Mouse (Mus musculus): ENCODE measurements at regions not wholly inside any gene's neighbourhood (a gene's known extent, or its start where the extent isn't known, plus 50 kb on each side); places are given as distances from the start of the nearest gene placed in this dataset.

- Histone ChIP-seq H3K4me2 (ENCODE audit: low read depth) (no peak overlapping the region), H3K9me3 (ENCODE audit: control insufficient read depth, low read length) (no peaks in the 10 kb centered on the region), H3K27ac (ENCODE audit: low read depth, low read length) (no peak overlapping the region), H3K4me3 (ENCODE audit: low read depth, low read length) (no peak overlapping the region), H3K4me1 (ENCODE audit: control insufficient read depth, insufficient read depth, low read length) (no peaks in the 10 kb centered on the region), H3K36me3 (ENCODE audit: control insufficient read depth, insufficient read depth, low read length) (no peaks in the 10 kb centered on the region), H3K27me3 (ENCODE audit: control insufficient read depth, insufficient read depth, low read length) (no peaks in the 10 kb centered on the region), H3K9ac (ENCODE audit: low read length) (no peak overlapping the region)
- ATAC-seq (ENCODE audit: insufficient read depth, low FRiP score, low TSS enrichment), result no peak
- DNase-seq (ENCODE audit: low spot score), result no peak
- WGBS, result 88% methylated on average over 2 of the region's 2 CpGs
These were observed 93.1 kb upstream of the Vegfc start for GRCm38 (mm10) chr8:53984296-53984695.

GRCm38 (mm10) chr8:53985685-53986084 is 91.7 kb upstream of the Vegfc start:
- Histone ChIP-seq H3K27me3 (ENCODE audit: control insufficient read depth, insufficient read depth, low read length) (no peaks in the 10 kb centered on the region), H3K4me3 (ENCODE audit: low read depth, low read length) (no peak overlapping the region), H3K36me3 (ENCODE audit: control insufficient read depth, insufficient read depth, low read length) (no peaks in the 10 kb centered on the region), H3K4me1 (ENCODE audit: control insufficient read depth, insufficient read depth, low read length) (no peaks in the 10 kb centered on the region), H3K9me3 (ENCODE audit: control insufficient read depth, low read length) (no peaks in the 10 kb centered on the region), H3K27ac (ENCODE audit: low read depth, low read length) (no peak overlapping the region), H3K9ac (ENCODE audit: low read length) (no peak overlapping the region), H3K4me2 (ENCODE audit: low read depth) (no peak overlapping the region)
- no peak for DNase-seq (ENCODE audit: low spot score)
- 91% methylated on average over 1 of the region's 1 CpGs for WGBS
- no peak for ATAC-seq (ENCODE audit: insufficient read depth, low FRiP score, low TSS enrichment)

- ATAC-seq (ENCODE audit: insufficient read depth, low FRiP score, low TSS enrichment), result no peak
- 93% methylated on average over 3 of the region's 3 CpGs for WGBS
These were observed 83.2 kb upstream of the Vegfc start for GRCm38 (mm10) chr8:53994208-53994607.

GRCm38 (mm10) chr8:53997461-53997860 is 79.9 kb upstream of the Vegfc start:
- Histone ChIP-seq H3K4me3 (ENCODE audit: low read depth, low read length) (no peak overlapping the region), H3K27ac (ENCODE audit: low read depth, low read length) (no peak overlapping the region), H3K27me3 (ENCODE audit: control insufficient read depth, insufficient read depth, low read length) (no peaks in the 10 kb centered on the region), H3K4me1 (ENCODE audit: control insufficient read depth, insufficient read depth, low read length) (no peaks in the 10 kb centered on the region), H3K9ac (ENCODE audit: low read length) (no peak overlapping the region), H3K9me3 (ENCODE audit: control insufficient read depth, low read length) (no peaks in the 10 kb centered on the region), H3K36me3 (ENCODE audit: control insufficient read depth, insufficient read depth, low read length) (no peaks in the 10 kb centered on the region), H3K4me2 (ENCODE audit: low read depth) (no peak overlapping the region)
- ATAC-seq (ENCODE audit: insufficient read depth, low FRiP score, low TSS enrichment) (no peak), DNase-seq (ENCODE audit: low spot score) (no peak)
- 77% methylated on average over 2 of the region's 2 CpGs for WGBS

More at GRCm38 (mm10) chr8:53994208-53994607, 83.2 kb upstream of the Vegfc start:
- H3K4me1 ChIP-seq (ENCODE audit: control insufficient read depth, insufficient read depth, low read length), result no peaks in the 10 kb centered on the region
- no peaks in the 10 kb centered on the region for H3K36me3 ChIP-seq (ENCODE audit: control insufficient read depth, insufficient read depth, low read length)
- H3K27me3 ChIP-seq (ENCODE audit: control insufficient read depth, insufficient read depth, low read length), result no peaks in the 10 kb centered on the region
- H3K9ac ChIP-seq (ENCODE audit: low read length), result no peak overlapping the region
- DNase-seq (ENCODE audit: low spot score), result no peak
- H3K27ac ChIP-seq (ENCODE audit: low read depth, low read length), result no peak overlapping the region
- H3K9me3 ChIP-seq (ENCODE audit: control insufficient read depth, low read length), result no peaks in the 10 kb centered on the region
- no peak overlapping the region for H3K4me3 ChIP-seq (ENCODE audit: low read depth, low read length)
- H3K4me2 ChIP-seq (ENCODE audit: low read depth), result no peak overlapping the region

- Histone ChIP-seq H3K4me2 (ENCODE audit: low read depth) (no peak overlapping the region), H3K4me3 (ENCODE audit: low read depth, low read length) (no peak overlapping the region), H3K27me3 (ENCODE audit: control insufficient read depth, insufficient read depth, low read length) (no peaks in the 10 kb centered on the region), H3K36me3 (ENCODE audit: control insufficient read depth, insufficient read depth, low read length) (no peaks in the 10 kb centered on the region), H3K4me1 (ENCODE audit: control insufficient read depth, insufficient read depth, low read length) (no peaks in the 10 kb centered on the region), H3K27ac (ENCODE audit: low read depth, low read length) (no peak overlapping the region), H3K9me3 (ENCODE audit: control insufficient read depth, low read length) (no peaks in the 10 kb centered on the region), H3K9ac (ENCODE audit: low read length) (no peak overlapping the region)
- DNase-seq (ENCODE audit: low spot score) (no peak), ATAC-seq (ENCODE audit: insufficient read depth, low FRiP score, low TSS enrichment) (no peak)
- 72% methylated on average over 1 of the region's 1 CpGs for WGBS
These were observed 74.5 kb upstream of the Vegfc start for GRCm38 (mm10) chr8:54002948-54003347.

GRCm38 (mm10) chr8:54014096-54014495 is 63.3 kb upstream of the Vegfc start:
- Histone ChIP-seq H3K4me2 (ENCODE audit: low read depth) (no peak overlapping the region), H3K9ac (ENCODE audit: low read length) (no peak overlapping the region), H3K27me3 (ENCODE audit: control insufficient read depth, insufficient read depth, low read length) (no peaks in the 10 kb centered on the region), H3K27ac (ENCODE audit: low read depth, low read length) (no peak overlapping the region), H3K4me3 (ENCODE audit: low read depth, low read length) (no peak overlapping the region), H3K36me3 (ENCODE audit: control insufficient read depth, insufficient read depth, low read length) (no peaks in the 10 kb centered on the region), H3K9me3 (ENCODE audit: control insufficient read depth, low read length) (no peaks in the 10 kb centered on the region), H3K4me1 (ENCODE audit: control insufficient read depth, insufficient read depth, low read length) (0 out of 2 replicates have a peak, but pooled peaks cover 3% of the 10 kb centered on the region)
- ATAC-seq (ENCODE audit: insufficient read depth, low FRiP score, low TSS enrichment) (no peak), DNase-seq (ENCODE audit: low spot score) (no peak)
- 32% methylated on average over 3 of the region's 3 CpGs for WGBS

- no peak overlapping the region for H3K4me2 ChIP-seq (ENCODE audit: low read depth)
- WGBS, result 33% methylated on average over 3 of the region's 3 CpGs
- no peaks in the 10 kb centered on the region for H3K36me3 ChIP-seq (ENCODE audit: control insufficient read depth, insufficient read depth, low read length)
- DNase-seq (ENCODE audit: low spot score) (peak; percentile 24), ATAC-seq (ENCODE audit: insufficient read depth, low FRiP score, low TSS enrichment) (peak; percentile 88)
- 0 out of 2 replicates have a peak, but pooled peaks cover 3% of the 10 kb centered on the region for H3K4me1 ChIP-seq (ENCODE audit: control insufficient read depth, insufficient read depth, low read length)
- H3K9ac ChIP-seq (ENCODE audit: low read length), result no peak overlapping the region
- H3K4me3 ChIP-seq (ENCODE audit: low read depth, low read length), result no peak overlapping the region
- H3K9me3 ChIP-seq (ENCODE audit: control insufficient read depth, low read length), result no peaks in the 10 kb centered on the region
- H3K27ac ChIP-seq (ENCODE audit: low read depth, low read length), result no peak overlapping the region
- no peaks in the 10 kb centered on the region for H3K27me3 ChIP-seq (ENCODE audit: control insufficient read depth, insufficient read depth, low read length)
These were observed 58.8 kb upstream of the Vegfc start for GRCm38 (mm10) chr8:54018535-54019165.
